Mouse (Mus musculus) 3T3-L1 (cell line): ENCODE data around the gene Prpf8.
"Not testable (repeated sequence)": the region's sequence is repeated elsewhere in the genome, so short reads cannot be mapped to it uniquely, and the experiment has no call there.

ENCODE experiments used
- DNase-seq: peaks from one replicate; pipeline ENCODE4 v3.0.0-alpha.2; 2015; ENCODE audit warnings: low read depth, low spot score

The Prpf8 gene

DNA sequence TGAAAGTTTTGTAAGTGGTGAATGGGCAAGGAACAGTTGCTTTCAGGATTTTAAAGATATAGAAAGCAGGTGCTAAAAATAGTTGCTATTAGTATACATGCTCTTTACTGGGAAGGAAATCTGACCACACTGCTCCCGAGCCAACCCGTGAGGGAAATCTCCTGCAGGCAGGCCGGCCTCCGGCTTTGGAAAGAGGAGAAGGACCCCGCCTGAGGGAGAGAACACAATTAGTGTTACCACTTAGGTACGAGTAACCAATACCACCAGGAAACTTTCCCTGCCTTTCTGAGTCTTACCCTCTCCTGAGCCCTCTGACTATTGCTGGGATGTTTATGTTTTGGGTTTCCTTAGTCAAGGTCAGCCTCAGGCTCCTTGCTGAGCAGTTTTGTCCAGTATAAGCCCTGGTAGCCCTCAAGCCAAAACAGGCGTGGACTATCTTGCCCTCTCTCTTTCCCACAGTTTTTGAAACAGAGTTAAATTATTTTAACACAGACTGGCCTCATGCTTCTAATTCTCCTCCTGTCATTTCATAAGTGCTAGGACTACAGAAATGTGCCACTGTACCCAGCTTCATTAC lies 66.4 kb downstream of the Prpf8 start:
- no peak for DNase-seq

- not testable (repeated sequence) for DNase-seq
Measured at GRCm38 (mm10) chr11:75556006-75556405, 69.4 kb downstream of the Prpf8 start.

DNA sequence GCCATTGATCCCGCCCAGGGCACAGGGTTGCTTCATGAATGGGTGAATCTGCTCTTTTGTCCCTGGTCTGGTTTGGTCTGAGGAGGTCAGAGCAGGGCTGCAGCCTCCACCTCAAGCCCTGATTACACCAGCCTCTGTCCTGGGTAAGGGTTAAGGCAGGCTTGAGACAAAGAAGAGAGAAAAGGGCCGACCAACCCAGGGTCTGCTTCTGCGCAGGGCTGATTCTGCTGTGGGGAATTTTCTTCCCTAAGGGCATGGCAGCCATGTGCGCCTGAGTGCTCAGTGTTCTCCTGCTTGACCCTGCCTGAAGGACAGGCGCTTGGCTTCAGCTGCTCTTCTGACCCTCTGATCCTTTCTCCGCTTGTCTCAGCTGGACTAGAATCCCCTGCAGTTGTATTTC lies 70.5 kb downstream of the Prpf8 start:
- no peak for DNase-seq

DNA sequence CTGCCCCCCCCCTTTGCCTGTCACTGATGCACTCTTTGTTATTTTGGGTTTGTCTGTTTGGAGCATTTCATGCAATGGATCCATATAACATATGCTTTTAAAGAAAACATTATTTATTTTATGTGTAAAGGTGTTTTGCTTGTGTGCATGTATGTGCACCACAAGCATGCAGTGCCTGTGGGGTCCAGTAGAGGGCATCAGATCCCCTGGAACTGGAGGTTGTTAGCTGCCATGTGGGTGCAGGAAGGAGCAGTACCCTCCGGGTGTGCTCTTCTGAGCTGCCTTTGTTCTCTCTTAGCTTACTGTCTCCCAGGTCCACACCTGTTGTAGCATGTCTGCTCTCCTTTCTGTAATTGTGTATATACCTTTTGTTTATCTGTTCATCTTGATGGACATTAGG lies 71.5 kb downstream of the Prpf8 start:
- no peak for DNase-seq
